Mouse (Mus musculus) granulocyte monocyte progenitor cell, adult 5-6 weeks (primary cell): Measurements from ENCODE around the gene Tenm3. TPM values are rescaled to one million over a fixed set of nuclear protein-coding genes. Genes with fewer than 3 reads are reported as not detected.
A peak's percentile ranks its signal among the peaks of the same experiment; 100 is the strongest.

Experiments used
- ATAC-seq: replicated peaks from 2 replicates; pipeline ENCODE4 v1.8.0; 2016; ENCODE audit warnings: mild to moderate bottlenecking, moderate TSS enrichment, inconsistent platforms; ENCODE audit not compliant: poor library complexity, severe bottlenecking
- total RNA-seq, 2 experiments: library from RNA; stranded (forward) in 1 of 2; stranded (reverse) in 1 of 2; fragments of 200-712, 200-1000 nt in 1 of 2; fragments of >200 nt in 1 of 2; fragmentation: Nextera tagmentation in 1 of 2; gene quantifications; 2 replicates each; pipeline ENCODE4 v1.2.3; 2014 to 2017

Gene Tenm3
- not detected in 2 replicates for total RNA-seq (2014; fragmentation: Nextera tagmentation)
- not detected in 2 replicates for total RNA-seq (2017)

DNA sequence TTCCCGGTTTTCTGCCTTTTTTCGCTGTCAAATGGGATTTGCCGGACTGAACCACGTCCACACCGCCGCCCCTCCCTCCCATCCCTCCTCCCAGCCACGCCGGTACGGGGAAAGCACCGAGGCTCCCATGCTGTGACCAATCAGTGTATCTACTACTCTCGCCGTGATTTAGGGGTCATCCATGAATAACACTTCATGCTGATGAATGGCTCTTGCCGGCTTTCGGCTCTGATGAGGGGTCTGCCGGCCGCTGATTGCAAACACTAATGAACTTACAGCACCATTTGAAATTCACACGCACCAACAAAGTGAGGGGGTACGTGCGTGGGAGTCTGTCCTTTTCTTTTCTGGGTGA is at the start of gene Tenm3:
Gene Tenm3, minus strand, starts transcription at position 21 of the 355 bp plus-strand sequence.
- ATAC-seq = no peak

DNA sequence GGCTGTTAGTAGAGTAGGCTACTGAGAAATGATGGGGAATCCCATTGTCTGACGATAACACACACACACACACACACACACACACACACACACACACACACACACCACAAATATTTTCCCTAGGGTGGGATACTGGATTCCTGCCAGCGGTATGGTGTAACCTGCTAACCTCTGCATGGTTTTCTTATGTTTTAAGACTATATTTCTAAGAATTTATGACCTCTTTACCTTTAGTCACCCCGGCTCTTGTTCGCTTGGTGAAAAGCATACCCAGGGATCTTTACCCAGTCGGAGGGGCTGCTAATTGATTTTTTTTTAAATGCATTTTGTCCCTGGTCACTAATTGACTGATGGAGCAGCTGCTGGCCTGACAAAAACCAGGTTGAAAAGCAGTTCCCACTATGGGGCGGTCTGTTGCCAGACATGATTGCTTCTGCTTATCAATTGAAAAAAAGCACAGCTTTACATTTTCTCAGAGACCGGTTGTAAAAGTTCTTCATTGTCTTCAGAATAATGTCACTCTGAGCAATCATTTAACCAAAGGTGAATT is 46.5 kb upstream of the Tenm3 start:
- no peak for ATAC-seq

DNA sequence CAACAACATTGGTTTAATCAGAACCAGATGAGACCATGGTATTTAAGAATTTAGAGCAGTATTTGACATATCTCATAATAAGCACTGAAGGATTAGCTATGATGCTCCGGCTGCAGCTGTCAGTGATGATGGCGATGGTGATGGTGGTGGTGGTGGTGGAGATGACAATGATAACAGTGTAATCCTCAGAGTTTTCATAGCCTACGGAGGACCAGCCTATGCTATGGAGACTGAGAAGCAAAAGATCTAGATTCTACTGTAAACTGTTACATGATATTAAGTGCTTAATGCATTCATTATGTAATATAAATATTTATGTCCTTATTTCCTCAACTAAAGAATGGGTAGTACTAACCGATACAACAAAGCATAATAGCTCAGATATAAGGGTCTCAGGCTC is 40.5 kb upstream of the Tenm3 start:
- ATAC-seq = no peak

DNA sequence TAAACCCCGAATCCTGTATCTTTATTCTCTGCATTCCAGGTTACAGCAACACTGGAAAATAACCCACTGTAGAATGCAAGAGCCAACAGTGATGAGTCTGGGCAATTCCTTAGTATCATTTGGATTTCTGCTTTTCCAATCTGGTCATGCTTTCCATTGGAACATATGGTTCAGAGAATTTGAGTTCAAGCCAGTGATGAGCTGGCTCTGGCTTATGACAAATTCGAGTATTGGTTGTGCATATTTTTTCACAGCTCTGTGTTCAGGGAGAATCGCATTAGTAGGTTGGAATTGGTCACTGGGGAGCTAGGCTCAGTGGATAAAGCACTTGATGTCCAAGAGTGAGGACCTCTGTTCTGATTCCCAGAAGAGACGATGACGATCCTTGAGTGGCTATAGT is 36.8 kb upstream of the Tenm3 start:
- no peak for ATAC-seq

DNA sequence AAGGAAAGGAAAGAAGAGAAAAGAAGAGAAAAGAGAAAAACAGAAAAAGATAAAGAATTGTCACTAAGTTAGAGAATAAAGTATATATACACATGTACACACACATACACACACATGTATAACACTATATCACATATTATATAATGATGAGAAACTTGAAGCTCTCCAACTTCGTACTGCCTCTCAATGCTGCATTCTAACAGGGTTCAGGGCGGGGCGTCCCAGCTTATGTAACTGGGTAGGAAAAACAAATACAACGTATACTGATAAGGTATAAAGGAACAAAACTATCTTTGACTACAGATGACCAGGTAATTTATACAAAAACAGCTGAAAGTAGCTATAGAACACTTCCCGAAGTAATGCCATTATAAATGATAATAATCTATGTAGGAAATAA is 22.2 kb upstream of the Tenm3 start:
- no peak for ATAC-seq

DNA sequence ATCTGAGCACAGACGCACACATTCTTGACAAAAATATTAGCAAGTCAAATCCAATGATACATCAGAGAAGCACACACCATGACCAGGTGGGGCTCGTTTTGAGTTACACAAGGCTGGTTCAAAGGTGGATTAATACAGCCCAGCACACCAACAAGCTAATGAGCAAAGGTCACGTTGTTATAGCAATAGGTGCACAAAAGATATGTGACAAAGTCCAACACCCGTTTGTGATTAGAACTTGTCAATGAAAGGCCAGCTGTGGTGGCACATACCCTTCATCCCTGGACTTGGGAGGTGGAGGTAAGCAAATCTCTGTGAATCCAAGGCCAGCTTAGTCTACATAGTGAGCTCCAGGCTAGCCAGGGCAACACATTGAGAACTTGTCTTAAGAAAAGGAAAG is 21.7 kb upstream of the Tenm3 start:
- no peak for ATAC-seq

DNA sequence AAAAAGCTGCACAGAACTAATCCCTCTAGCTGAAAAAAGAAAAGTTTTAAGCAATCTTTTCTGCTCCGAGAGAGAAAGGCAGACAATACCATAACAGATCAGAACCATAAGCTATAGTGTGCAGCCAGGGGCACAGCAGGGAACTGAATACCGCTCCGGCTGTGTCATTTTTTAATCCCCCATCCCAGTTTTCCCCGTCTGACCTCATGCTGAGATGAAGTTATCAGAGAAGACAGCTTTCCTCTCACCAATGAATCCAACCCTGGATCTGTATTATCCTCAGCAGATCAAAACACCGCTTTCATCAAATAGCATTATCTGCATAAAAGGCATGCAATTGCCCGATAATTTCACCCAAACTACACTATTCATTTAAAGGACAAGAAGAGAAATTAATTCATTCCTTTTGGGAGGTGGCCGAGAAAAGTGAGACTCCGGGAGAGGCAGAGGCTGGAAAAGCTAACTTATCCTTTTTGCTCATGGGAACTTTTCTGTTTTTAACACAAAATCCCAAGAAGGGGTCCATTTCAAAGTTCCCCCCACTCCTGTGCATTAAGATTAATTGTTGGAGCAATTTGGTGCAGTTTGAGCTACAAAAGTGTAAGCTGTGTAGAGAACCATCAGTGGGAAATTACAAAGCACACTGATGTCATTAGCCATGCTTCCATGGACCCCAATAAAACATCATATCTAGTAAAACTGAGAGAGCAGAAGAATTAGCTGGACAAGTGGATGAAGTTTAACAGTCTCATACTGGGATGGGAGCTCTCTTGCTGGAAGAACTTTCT is 6.7 kb upstream of the Tenm3 start:
- no peak for ATAC-seq

DNA sequence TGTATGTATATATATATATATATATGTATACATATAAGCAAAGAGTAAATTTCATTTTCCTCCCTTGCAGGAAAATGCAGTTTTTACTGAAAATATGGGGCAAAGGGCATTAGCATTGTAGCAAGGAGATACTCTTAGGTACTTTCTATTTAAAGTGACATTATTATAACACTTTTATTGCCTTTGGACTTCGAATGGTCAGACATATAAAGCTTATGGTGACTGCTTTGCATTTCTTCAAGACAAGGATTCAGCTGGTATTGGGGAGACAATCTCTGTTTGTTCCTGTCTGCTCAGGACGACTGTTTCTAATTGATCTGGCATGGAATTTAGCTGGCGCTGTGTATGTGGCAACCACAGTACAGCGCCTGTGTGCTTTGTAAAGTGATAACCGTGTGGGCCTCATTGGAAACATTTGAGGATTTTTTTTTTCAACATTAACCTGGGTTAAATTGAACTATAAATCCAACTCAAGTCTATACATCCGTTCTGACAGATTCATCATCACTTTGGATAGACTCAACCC is 5.4 kb upstream of the Tenm3 start:
- no peak for ATAC-seq

DNA sequence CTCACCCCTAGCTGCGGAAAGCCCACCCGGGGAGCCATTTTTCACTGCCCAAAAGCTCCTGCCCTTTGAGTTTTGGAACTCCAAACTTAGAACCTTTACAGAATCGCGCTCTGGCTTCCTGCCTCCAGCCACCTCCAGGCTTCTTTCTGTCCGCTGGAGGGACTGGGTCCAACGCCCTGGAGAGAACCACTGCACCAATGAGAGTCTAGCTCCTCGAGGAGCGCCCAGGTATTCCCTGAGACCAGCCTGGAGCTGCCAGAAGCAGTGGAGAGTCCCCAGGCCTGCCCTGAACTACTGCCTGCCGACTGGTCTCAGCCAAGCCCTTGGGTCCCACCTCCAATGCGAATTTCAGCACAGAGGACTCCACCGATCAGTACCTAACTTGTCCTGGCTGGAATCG is 1.2 kb upstream of the Tenm3 start:
- no peak for ATAC-seq

DNA sequence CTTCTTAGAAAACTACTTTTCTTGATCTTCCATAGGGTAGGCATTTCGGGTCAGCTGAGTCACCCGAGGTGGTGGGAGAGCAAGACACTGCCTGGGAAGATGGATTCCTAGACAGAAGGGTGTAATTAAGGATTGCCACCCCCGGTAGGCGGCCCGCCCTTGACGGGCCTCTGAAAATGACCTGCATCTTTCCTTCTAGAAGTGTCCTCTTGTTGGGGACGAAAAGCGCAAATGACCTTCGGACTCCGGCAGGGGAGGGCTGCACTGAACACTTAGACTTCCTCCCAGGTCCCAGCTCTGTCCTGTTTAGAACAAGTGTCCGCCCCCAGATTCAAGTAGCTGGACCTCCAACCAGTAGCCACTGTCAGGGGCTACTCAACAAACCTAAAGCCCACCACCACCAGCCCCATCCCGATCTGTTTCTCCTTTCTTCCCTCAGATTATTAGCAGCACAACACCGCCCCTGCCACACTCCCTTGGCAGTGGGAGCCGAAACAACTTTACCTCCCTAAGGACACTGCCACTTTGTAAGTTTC is 687 bp upstream of the Tenm3 start:
- no peak for ATAC-seq

DNA sequence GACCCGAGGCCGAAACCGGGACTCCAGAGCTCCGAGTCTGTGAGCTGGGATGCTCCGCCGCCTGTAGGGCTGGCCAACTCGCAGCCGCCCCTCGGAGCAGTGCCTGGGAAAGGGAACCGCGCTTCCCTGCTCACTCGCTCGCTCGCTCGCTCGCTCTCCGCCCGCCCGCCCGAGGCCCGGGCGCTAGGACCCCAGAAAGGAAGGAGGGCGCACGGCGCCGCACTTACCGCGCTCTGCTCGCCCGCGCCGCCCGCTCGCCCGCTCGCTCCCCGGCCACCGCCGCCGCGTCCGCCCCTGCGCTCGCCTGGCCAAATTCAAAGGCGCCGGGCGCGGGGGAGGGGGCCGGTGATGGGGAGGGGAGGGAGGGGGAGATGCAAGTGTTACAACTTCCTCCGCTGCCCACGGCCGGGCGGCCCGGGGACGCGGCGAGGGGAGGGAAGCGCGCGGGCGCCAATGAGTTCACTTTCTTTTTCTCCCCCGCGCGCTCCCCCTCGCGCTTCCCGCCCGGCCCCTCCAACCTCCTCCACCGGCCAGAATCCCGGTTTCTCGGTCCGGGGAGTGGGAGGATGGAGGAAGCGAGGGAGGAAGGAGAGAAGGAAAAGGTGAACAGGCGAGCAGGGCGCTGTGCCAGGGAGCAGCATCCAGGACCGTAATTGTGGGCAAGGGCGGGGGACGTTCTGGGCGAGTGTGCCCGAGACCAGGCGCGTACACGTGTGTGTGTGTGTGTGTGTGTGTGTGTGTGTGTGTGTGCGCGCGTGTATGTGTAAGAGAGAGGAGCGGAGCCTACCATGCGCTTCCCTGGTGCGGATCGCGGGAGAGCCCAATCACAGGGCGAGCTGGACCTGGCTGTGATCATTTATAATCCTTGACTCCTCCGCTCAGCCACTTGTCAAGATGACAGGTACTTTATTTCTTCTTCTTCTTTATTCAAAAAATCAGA is 490 bp downstream of the Tenm3 start:
- peak; percentile 64 for ATAC-seq

DNA sequence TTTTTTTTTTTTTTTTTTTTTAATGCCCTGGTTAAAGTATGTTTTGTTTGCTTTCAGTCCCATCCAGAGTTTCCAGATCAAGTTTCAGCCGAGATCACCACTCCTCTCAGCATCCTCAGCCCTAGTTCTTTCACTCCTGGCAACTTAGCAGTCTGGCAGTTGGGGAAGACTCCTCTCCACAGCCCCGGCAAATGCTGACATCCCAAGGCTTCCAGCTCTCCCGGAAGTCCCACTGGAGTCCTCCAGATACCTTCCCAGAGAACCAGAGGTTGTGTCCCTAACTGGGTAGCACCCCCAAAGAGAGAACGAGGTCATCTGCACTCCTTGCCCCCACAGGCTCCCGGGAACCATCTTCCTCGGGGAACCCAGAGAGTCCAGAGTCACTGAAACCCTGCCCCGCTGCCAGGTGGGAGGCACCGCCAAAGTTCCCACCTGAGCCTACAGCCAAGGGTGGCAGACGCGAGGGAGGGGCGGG is 1.2 kb downstream of the Tenm3 start:
- ATAC-seq = no peak

DNA sequence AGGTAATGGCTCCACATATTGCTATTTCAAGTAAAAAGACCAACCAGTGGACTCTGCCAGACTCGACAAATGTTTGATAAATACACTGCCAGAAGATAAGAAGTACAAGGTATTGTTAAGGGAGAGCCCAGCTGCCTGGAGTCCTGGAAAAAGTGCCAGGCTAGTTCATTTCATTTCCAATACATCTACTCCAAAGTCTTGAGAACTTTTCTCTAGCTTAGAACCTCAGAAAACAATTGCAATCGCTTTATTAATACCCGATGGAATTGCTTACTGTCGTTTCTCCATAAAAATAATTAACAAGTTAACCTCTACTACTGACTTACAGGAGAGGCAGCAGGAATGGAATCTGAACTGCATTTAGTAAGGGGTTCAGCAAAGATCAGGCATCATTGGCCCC is 1.7 kb downstream of the Tenm3 start:
- ATAC-seq = no peak

DNA sequence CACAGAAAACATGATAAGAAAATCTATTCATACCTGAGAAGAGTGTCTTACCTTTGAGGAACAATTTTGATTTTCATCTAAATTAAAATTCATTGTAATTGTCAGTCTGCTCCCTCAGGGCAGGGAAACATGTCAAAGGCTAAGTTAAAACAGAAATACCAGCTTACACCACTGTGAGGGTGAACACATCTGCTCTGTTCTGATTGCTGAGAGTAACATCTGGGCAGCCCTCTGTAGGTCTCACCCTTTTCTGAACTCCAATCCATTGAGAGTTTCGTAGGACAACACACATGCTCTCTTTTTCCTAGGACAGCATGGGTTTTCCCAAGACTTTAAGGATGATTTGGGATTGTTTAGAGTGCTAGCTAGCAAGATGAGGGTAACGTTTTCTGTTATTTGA is 8.0 kb downstream of the Tenm3 start:
- ATAC-seq = no peak

DNA sequence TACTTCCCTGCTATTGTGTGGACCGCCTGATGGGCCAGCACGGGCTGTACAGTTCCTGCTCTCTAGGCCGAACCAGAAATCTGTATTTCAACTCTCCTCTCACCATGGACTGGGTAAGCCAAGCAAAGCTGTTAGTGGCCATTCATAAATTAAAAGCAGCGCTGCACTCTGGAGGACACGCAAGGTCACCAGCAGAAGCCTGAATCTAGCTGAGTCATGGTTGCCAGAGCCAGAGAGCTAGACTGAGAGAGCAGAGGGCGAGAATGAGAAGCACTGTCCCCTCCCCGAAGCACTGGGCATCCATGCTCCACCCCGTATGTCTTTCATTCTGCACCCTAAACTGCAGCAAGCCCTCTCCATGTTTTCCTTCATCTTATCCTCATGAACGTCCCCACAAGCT is 16.3 kb downstream of the Tenm3 start:
- no peak for ATAC-seq

DNA sequence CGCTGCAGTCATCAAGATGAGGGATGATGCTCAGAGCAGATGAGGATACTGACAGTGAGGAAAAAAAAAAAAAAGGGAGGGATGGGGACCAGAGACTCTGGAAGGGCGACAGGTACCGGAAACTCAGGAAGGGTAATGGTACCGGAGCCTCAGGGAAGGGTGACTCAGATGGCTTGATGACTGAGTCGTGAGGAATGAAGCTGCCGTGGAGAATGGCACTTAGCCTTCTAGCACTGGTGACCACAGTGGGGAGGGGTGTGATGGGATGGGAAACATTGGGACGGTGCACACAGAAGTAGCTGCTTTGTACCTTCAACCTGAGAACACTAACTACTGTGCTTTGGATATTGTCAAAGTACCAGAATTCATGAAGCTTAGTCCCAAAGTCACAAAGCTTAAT is 18.1 kb downstream of the Tenm3 start:
- no peak for ATAC-seq

DNA sequence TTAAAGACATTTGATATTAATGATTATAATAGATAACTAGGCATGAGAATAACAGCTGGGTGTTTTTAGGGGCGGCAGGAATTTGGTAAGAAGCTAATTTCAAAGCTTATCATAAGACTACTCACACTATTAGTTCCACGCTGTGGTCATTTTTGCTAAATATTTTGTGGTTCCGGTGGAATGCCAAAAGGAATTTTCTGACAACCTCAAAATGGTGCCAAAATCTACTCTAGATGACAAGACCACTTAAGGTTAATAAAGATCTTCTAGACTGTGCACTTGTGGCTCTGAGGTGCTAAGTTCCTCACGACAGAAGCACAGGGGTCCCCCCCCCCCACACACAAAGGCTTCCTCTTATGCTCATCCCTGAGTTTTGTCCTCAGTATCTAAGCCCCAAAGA is 21.5 kb downstream of the Tenm3 start:
- ATAC-seq = no peak

DNA sequence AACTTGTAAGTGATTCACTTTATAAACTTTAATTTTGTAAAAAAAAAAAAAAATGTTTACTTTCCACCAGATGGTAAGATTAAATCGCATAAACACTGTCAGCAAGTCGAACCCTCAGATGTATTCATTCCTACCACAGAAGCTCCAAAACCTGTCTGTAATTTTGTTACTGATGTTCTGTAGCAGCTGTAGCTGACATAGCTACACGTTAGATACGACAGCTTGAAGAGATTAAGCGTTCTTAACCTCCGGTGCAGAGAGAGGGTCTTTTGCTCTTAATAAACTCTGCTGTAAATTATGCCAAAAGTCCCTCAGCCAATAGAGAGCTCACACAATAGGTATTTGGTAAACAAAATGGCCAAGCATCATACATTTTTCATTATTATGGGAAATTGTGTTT is 23.8 kb downstream of the Tenm3 start:
- no peak for ATAC-seq

DNA sequence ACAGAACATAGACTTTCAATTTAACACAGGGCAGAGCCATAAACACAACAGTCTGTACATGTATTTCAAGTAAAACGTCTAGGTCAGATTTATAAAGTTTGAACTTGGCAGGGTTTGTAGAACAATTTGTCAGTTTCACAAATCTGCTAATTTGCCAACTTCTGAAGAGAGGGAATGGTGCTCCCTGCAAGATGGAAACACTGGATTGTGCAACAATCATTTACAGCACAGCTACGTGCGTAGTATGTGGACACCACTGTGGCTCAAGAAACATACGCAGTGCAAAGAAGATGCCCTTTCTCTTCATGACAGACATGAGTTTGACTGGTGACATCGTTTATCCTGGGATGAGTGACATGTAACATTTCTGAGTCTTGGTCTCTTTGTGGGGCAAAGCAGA is 24.4 kb downstream of the Tenm3 start:
- ATAC-seq = no peak

DNA sequence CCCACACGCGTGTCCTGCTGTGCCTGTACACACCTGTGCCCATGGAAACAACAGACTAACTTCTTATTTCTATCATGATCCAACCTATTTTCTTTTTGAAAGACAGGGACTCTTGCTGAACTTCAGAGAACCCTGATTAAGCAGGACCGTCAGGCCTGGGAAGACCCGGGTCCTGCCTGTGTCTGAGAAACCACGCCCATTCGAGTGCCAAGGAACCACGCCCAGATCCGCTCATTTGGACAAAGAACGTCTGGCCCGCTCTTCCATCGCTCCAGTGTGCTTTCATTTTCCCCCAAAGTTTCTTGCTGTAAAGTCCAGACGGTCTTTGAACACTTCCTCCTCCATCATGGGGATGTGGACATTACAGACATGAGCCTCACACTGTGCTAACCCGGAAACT is 26.8 kb downstream of the Tenm3 start:
- ATAC-seq = no peak
